Mouse (Mus musculus): ENCODE data around the gene Jdp2. TPM values are rescaled to one million over a fixed set of nuclear protein-coding genes. Genes with fewer than 3 reads are reported as not detected.
"Not testable (repeated sequence)": the region's sequence is repeated elsewhere in the genome, so short reads cannot be mapped to it uniquely, and the experiment has no call there.

The Jdp2 gene
- polyA plus RNA-seq, 1 experiment from 2014 or later = 0.17 TPM

- no peak for ATAC-seq (ENCODE audit: insufficient number of reproducible peaks, low FRiP score, low TSS enrichment, low read depth)
- 87% methylated on average over 4 of the region's 4 CpGs for WGBS
- no peak for DNase-seq (ENCODE audit: low spot score)
Measured at GRCm38 (mm10) chr12:85645664-85646063, 46.8 kb downstream of the Jdp2 start.

GRCm38 (mm10) chr12:85647346-85647745 is 48.5 kb downstream of the Jdp2 start:
- 49% methylated on average over 10 of the region's 10 CpGs for WGBS
- no peak for ATAC-seq (ENCODE audit: insufficient number of reproducible peaks, low FRiP score, low TSS enrichment, low read depth)
- no peak for DNase-seq (ENCODE audit: low spot score)

More at GRCm38 (mm10) chr12:85645664-85646063, 46.8 kb downstream of the Jdp2 start:
- no peak overlapping the region for H3K27ac ChIP-seq (replicated peaks; ENCODE audit: low read depth, low read length)
- H3K27me3 ChIP-seq (ENCODE audit: control insufficient read depth, insufficient read depth, low read length) = no peaks in the 10 kb centered on the region
- H3K9me3 ChIP-seq (ENCODE audit: control insufficient read depth, low read length) = no peaks in the 10 kb centered on the region
- no peak overlapping the region for H3K4me3 ChIP-seq (ENCODE audit: low read depth, low read length)
- H3K4me2 ChIP-seq (ENCODE audit: low read depth, severe bottlenecking) = no peak overlapping the region
- no peaks in the 10 kb centered on the region for H3K4me1 ChIP-seq (ENCODE audit: control insufficient read depth, insufficient read depth, low read length)
- no peak overlapping the region for H3K9ac ChIP-seq (ENCODE audit: low read length)
- H3K36me3 ChIP-seq (ENCODE audit: control insufficient read depth, insufficient read depth, low read length) = no peaks in the 10 kb centered on the region

GRCm38 (mm10) chr12:85647955-85648354 is 49.1 kb downstream of the Jdp2 start:
- no peaks in the 10 kb centered on the region for H3K27me3 ChIP-seq (ENCODE audit: control insufficient read depth, insufficient read depth, low read length)
- no peaks in the 10 kb centered on the region for H3K9me3 ChIP-seq (ENCODE audit: control insufficient read depth, low read length)
- no peak overlapping the region for H3K4me3 ChIP-seq (ENCODE audit: low read depth, low read length)
- no peak overlapping the region for H3K9ac ChIP-seq (ENCODE audit: low read length)
- ATAC-seq (ENCODE audit: insufficient number of reproducible peaks, low FRiP score, low TSS enrichment, low read depth) (no peak), DNase-seq (ENCODE audit: low spot score) (no peak)
- H3K36me3 ChIP-seq (ENCODE audit: control insufficient read depth, insufficient read depth, low read length) = no peaks in the 10 kb centered on the region
- 90% methylated on average over 1 of the region's 1 CpGs for WGBS
- H3K4me1 ChIP-seq (ENCODE audit: control insufficient read depth, insufficient read depth, low read length) = no peaks in the 10 kb centered on the region
- no peak overlapping the region for H3K4me2 ChIP-seq (ENCODE audit: low read depth, severe bottlenecking)
- H3K27ac ChIP-seq (replicated peaks; ENCODE audit: low read depth, low read length) = no peak overlapping the region

More at GRCm38 (mm10) chr12:85647346-85647745, 48.5 kb downstream of the Jdp2 start:
- Histone ChIP-seq H3K9ac (ENCODE audit: low read length) (no peak overlapping the region), H3K9me3 (ENCODE audit: control insufficient read depth, low read length) (no peaks in the 10 kb centered on the region), H3K4me3 (ENCODE audit: low read depth, low read length) (no peak overlapping the region), H3K4me2 (ENCODE audit: low read depth, severe bottlenecking) (no peak overlapping the region), H3K36me3 (ENCODE audit: control insufficient read depth, insufficient read depth, low read length) (no peaks in the 10 kb centered on the region), H3K27ac (replicated peaks; ENCODE audit: low read depth, low read length) (no peak overlapping the region), H3K27me3 (ENCODE audit: control insufficient read depth, insufficient read depth, low read length) (no peaks in the 10 kb centered on the region), H3K4me1 (ENCODE audit: control insufficient read depth, insufficient read depth, low read length) (no peaks in the 10 kb centered on the region)

GRCm38 (mm10) chr12:85659319-85659718 is 60.5 kb downstream of the Jdp2 start:
- Histone ChIP-seq H3K4me3 (ENCODE audit: low read depth, low read length) (no peak overlapping the region), H3K27ac (replicated peaks; ENCODE audit: low read depth, low read length) (no peak overlapping the region), H3K27me3 (ENCODE audit: control insufficient read depth, insufficient read depth, low read length) (no peaks in the 10 kb centered on the region), H3K4me1 (ENCODE audit: control insufficient read depth, insufficient read depth, low read length) (no peaks in the 10 kb centered on the region), H3K9me3 (ENCODE audit: control insufficient read depth, low read length) (no peaks in the 10 kb centered on the region), H3K9ac (ENCODE audit: low read length) (no peak overlapping the region), H3K4me2 (ENCODE audit: low read depth, severe bottlenecking) (no peak overlapping the region), H3K36me3 (ENCODE audit: control insufficient read depth, insufficient read depth, low read length) (no peaks in the 10 kb centered on the region)
- WGBS = 86% methylated on average over 2 of the region's 2 CpGs
- ATAC-seq (ENCODE audit: insufficient number of reproducible peaks, low FRiP score, low TSS enrichment, low read depth) (no peak), DNase-seq (ENCODE audit: low spot score) (no peak)

GRCm38 (mm10) chr12:85660855-85661254 is 62.0 kb downstream of the Jdp2 start:
- H3K9ac ChIP-seq (ENCODE audit: low read length) = no peak overlapping the region
- no peaks in the 10 kb centered on the region for H3K4me1 ChIP-seq (ENCODE audit: control insufficient read depth, insufficient read depth, low read length)
- no peaks in the 10 kb centered on the region for H3K9me3 ChIP-seq (ENCODE audit: control insufficient read depth, low read length)
- H3K27ac ChIP-seq (replicated peaks; ENCODE audit: low read depth, low read length) = no peak overlapping the region
- H3K27me3 ChIP-seq (ENCODE audit: control insufficient read depth, insufficient read depth, low read length) = no peaks in the 10 kb centered on the region
- DNase-seq (ENCODE audit: low spot score) (no peak), ATAC-seq (ENCODE audit: insufficient number of reproducible peaks, low FRiP score, low TSS enrichment, low read depth) (no peak)
- WGBS = 92% methylated on average over 12 of the region's 12 CpGs
- no peak overlapping the region for H3K4me2 ChIP-seq (ENCODE audit: low read depth, severe bottlenecking)
- no peak overlapping the region for H3K4me3 ChIP-seq (ENCODE audit: low read depth, low read length)
- no peaks in the 10 kb centered on the region for H3K36me3 ChIP-seq (ENCODE audit: control insufficient read depth, insufficient read depth, low read length)

GRCm38 (mm10) chr12:85662232-85662631 is 63.4 kb downstream of the Jdp2 start:
- not testable (repeated sequence) for H3K9ac ChIP-seq (ENCODE audit: low read length); ATAC-seq (ENCODE audit: insufficient number of reproducible peaks, low FRiP score, low TSS enrichment, low read depth); H3K36me3 ChIP-seq (ENCODE audit: control insufficient read depth, insufficient read depth, low read length); H3K27me3 ChIP-seq (ENCODE audit: control insufficient read depth, insufficient read depth, low read length); H3K27ac ChIP-seq (replicated peaks; ENCODE audit: low read depth, low read length); H3K4me2 ChIP-seq (ENCODE audit: low read depth, severe bottlenecking); H3K9me3 ChIP-seq (ENCODE audit: control insufficient read depth, low read length); H3K4me3 ChIP-seq (ENCODE audit: low read depth, low read length); DNase-seq (ENCODE audit: low spot score); H3K4me1 ChIP-seq (ENCODE audit: control insufficient read depth, insufficient read depth, low read length)
- 87% methylated on average over 8 of the region's 8 CpGs for WGBS

- Histone ChIP-seq H3K4me2 (ENCODE audit: low read depth, severe bottlenecking) (no peak overlapping the region), H3K27me3 (ENCODE audit: control insufficient read depth, insufficient read depth, low read length) (no peaks in the 10 kb centered on the region)
- WGBS = 19% methylated on average over 9 of the region's 9 CpGs
Measured at GRCm38 (mm10) chr12:85662896-85663295, 64.1 kb downstream of the Jdp2 start.

GRCm38 (mm10) chr12:85666112-85666511 is 67.3 kb downstream of the Jdp2 start:
- no peak for DNase-seq (ENCODE audit: low spot score)
- Histone ChIP-seq H3K4me1 (ENCODE audit: control insufficient read depth, insufficient read depth, low read length) (no peaks in the 10 kb centered on the region), H3K27me3 (ENCODE audit: control insufficient read depth, insufficient read depth, low read length) (no peaks in the 10 kb centered on the region), H3K9ac (ENCODE audit: low read length) (no peak overlapping the region), H3K27ac (replicated peaks; ENCODE audit: low read depth, low read length) (no peak overlapping the region), H3K36me3 (ENCODE audit: control insufficient read depth, insufficient read depth, low read length) (no peaks in the 10 kb centered on the region), H3K4me3 (ENCODE audit: low read depth, low read length) (no peak overlapping the region), H3K4me2 (ENCODE audit: low read depth, severe bottlenecking) (no peak overlapping the region), H3K9me3 (ENCODE audit: control insufficient read depth, low read length) (no peaks in the 10 kb centered on the region)
- WGBS = 88% methylated on average over 8 of the region's 8 CpGs
- ATAC-seq (ENCODE audit: insufficient number of reproducible peaks, low FRiP score, low TSS enrichment, low read depth) = no peak

More at GRCm38 (mm10) chr12:85662896-85663295, 64.1 kb downstream of the Jdp2 start:
- Histone ChIP-seq H3K27ac (replicated peaks; ENCODE audit: low read depth, low read length) (no peak overlapping the region), H3K36me3 (ENCODE audit: control insufficient read depth, insufficient read depth, low read length) (no peaks in the 10 kb centered on the region), H3K9me3 (ENCODE audit: control insufficient read depth, low read length) (no peaks in the 10 kb centered on the region), H3K9ac (ENCODE audit: low read length) (no peak overlapping the region), H3K4me3 (ENCODE audit: low read depth, low read length) (no peak overlapping the region), H3K4me1 (ENCODE audit: control insufficient read depth, insufficient read depth, low read length) (no peaks in the 10 kb centered on the region)
- no peak for ATAC-seq (ENCODE audit: insufficient number of reproducible peaks, low FRiP score, low TSS enrichment, low read depth)
- DNase-seq (ENCODE audit: low spot score) = peak; percentile 80

- ATAC-seq (ENCODE audit: insufficient number of reproducible peaks, low FRiP score, low TSS enrichment, low read depth) = no peak
- 91% methylated on average over 7 of the region's 7 CpGs for WGBS
Measured at GRCm38 (mm10) chr12:85667071-85667470, 68.2 kb downstream of the Jdp2 start.

More at GRCm38 (mm10) chr12:85667071-85667470, 68.2 kb downstream of the Jdp2 start:
- Histone ChIP-seq H3K4me3 (ENCODE audit: low read depth, low read length) (no peak overlapping the region), H3K27me3 (ENCODE audit: control insufficient read depth, insufficient read depth, low read length) (no peaks in the 10 kb centered on the region), H3K4me2 (ENCODE audit: low read depth, severe bottlenecking) (no peak overlapping the region), H3K9me3 (ENCODE audit: control insufficient read depth, low read length) (no peaks in the 10 kb centered on the region), H3K4me1 (ENCODE audit: control insufficient read depth, insufficient read depth, low read length) (no peaks in the 10 kb centered on the region), H3K27ac (replicated peaks; ENCODE audit: low read depth, low read length) (no peak overlapping the region), H3K36me3 (ENCODE audit: control insufficient read depth, insufficient read depth, low read length) (no peaks in the 10 kb centered on the region), H3K9ac (ENCODE audit: low read length) (no peak overlapping the region)
- no peak for DNase-seq (ENCODE audit: low spot score)

Data from limb, embryonic 11.5 days (tissue).